Mouse (Mus musculus) left cerebral cortex, postnatal 14 days (tissue): ENCODE results near the gene Pygo1. TPM values are rescaled to one million over a fixed set of nuclear protein-coding genes. Genes with fewer than 3 reads are reported as not detected.
A peak's percentile ranks its signal among the peaks of the same experiment; 100 is the strongest.

ENCODE experiments used
- DNase-seq, 2 experiments: peaks; one replicate each; pipeline ENCODE4 v3.0.0; 2021 to 2022; ENCODE audit warnings: low spot score in 2 of 2, mixed read lengths in 1 of 2
- intact Hi-C: fragments of 180-260 bp; cut with DNase I; formaldehyde crosslinking; loops from one replicate; pipeline ENCODE4 v1.15.1; 2025
- long read RNA-seq, 2 experiments: library from polyadenylated mRNA; stranded (forward); transcript quantifications; one replicate each; pipeline ENCODE4 v2.0.0; 2021
- total RNA-seq, 2 experiments: library from RNA; stranded (reverse); gene quantifications; 2 replicates each; pipeline ENCODE4 v1.2.3; 2021

Gene Pygo1
- total RNA-seq: 10 to 100 TPM; 12.0 to 13.0 TPM
- long read RNA-seq, experiment 1, full-length matches to known transcripts: 4 of 9 reads
- long read RNA-seq, experiment 1, partial matches to known transcripts: 0 of 9 reads
- long read RNA-seq, experiment 1, other reads (novel, unspliced or antisense): 5 of 9 reads
- long read RNA-seq, experiment 2, full-length matches to known transcripts: 5 of 8 reads
- long read RNA-seq, experiment 2, partial matches to known transcripts: 0 of 8 reads
- long read RNA-seq, experiment 2, other reads (novel, unspliced or antisense): 3 of 8 reads

GRCm38 (mm10) chr9:72925021-72925934, at the start of gene Pygo1:
Gene Pygo1 (plus strand): TSS chr9:72925645.
- intact Hi-C loops: no loop called here
- DNase-seq: peak in 1 of 2 experiments; percentile 45

- intact Hi-C loops: no loop called here
- no peak for DNase-seq
Observed at GRCm38 (mm10) chr9:72875878-72876277, 49.6 kb upstream of the Pygo1 start.

GRCm38 (mm10) chr9:72877905-72878304, 47.5 kb upstream of the Pygo1 start:
- DNase-seq: no peak
- intact Hi-C loops: no loop called here

- no peak for DNase-seq
- intact Hi-C loops: no loop called here
Observed at GRCm38 (mm10) chr9:72878656-72879055, 46.8 kb upstream of the Pygo1 start.

- no peak for DNase-seq
- intact Hi-C loops: no loop called here
Observed at GRCm38 (mm10) chr9:72879601-72880000, 45.8 kb upstream of the Pygo1 start.

- no peak for DNase-seq
- intact Hi-C loops: no loop called here
Observed at GRCm38 (mm10) chr9:72880225-72880960, 45.1 kb upstream of the Pygo1 start.

GRCm38 (mm10) chr9:72881026-72881768, 44.2 kb upstream of the Pygo1 start:
- DNase-seq: no peak
- intact Hi-C loops: no loop called here

- intact Hi-C loops: loop anchor here (1.0 kb wide), 1 partner anchor 118 kb away; no protein-coding TSS in a partner anchor
- peak; percentile 58 to 66 for DNase-seq
Observed at GRCm38 (mm10) chr9:72883940-72884339, 41.5 kb upstream of the Pygo1 start.

- intact Hi-C loops: no loop called here
- DNase-seq: peak; percentile 42 to 60
Observed at GRCm38 (mm10) chr9:72889777-72890176, 35.7 kb upstream of the Pygo1 start.

- intact Hi-C loops: no loop called here
- DNase-seq: no peak
Observed at GRCm38 (mm10) chr9:72890499-72891085, 34.9 kb upstream of the Pygo1 start.

- no peak for DNase-seq
- intact Hi-C loops: no loop called here
Observed at GRCm38 (mm10) chr9:72892761-72893160, 32.7 kb upstream of the Pygo1 start.

GRCm38 (mm10) chr9:72894796-72895352, 30.6 kb upstream of the Pygo1 start:
- no peak for DNase-seq
- intact Hi-C loops: no loop called here

GRCm38 (mm10) chr9:72902057-72902456, 23.4 kb upstream of the Pygo1 start:
- intact Hi-C loops: no loop called here
- DNase-seq: no peak

- intact Hi-C loops: no loop called here
- no peak for DNase-seq
Observed at GRCm38 (mm10) chr9:72902611-72903010, 22.8 kb upstream of the Pygo1 start.

- DNase-seq: peak; percentile 39 to 45
- intact Hi-C loops: no loop called here
Observed at GRCm38 (mm10) chr9:72906693-72907103, 18.7 kb upstream of the Pygo1 start.

GRCm38 (mm10) chr9:72911381-72911780, 14.1 kb upstream of the Pygo1 start:
- intact Hi-C loops: no loop called here
- no peak for DNase-seq

- DNase-seq: no peak
- intact Hi-C loops: no loop called here
Observed at GRCm38 (mm10) chr9:72913551-72913950, 11.9 kb upstream of the Pygo1 start.

GRCm38 (mm10) chr9:72915728-72916127, 9.7 kb upstream of the Pygo1 start:
- intact Hi-C loops: no loop called here
- no peak for DNase-seq

GRCm38 (mm10) chr9:72923068-72923467, 2.4 kb upstream of the Pygo1 start:
- intact Hi-C loops: no loop called here
- no peak for DNase-seq
